Mouse (Mus musculus): Measurements from ENCODE around the gene Plin5. TPM values are rescaled to one million over a fixed set of nuclear protein-coding genes. Genes with fewer than 3 reads are reported as not detected.

Plin5 gene
- total RNA-seq (2021) = 100 to 1,000 TPM; 154 to 166 TPM
- long read RNA-seq, experiment 1, transcript Plin5-202 (8 exons, 1,986 nt) = minor isoform, 130 of 712 reads
- long read RNA-seq, experiment 1, transcript Plin5-201 (9 exons, 1,986 nt) = major isoform, 414 of 712 reads
- long read RNA-seq, experiment 1, partial matches to known transcripts = 78 of 712 reads
- long read RNA-seq, experiment 1, other reads (novel, unspliced or antisense) = 90 of 712 reads
- long read RNA-seq, experiment 2, transcript Plin5-202 (8 exons, 1,986 nt) = minor isoform, 102 of 561 reads
- long read RNA-seq, experiment 2, transcript Plin5-201 (9 exons, 1,986 nt) = major isoform, 345 of 561 reads
- long read RNA-seq, experiment 2, partial matches to known transcripts = 36 of 561 reads
- long read RNA-seq, experiment 2, other reads (novel, unspliced or antisense) = 78 of 561 reads

GRCm38 (mm10) chr17:56117251-56117710, at the start of gene Plin5:
Plin5 (minus strand) TSS chr17:56117596.
- peak; percentile 78 to 83 for DNase-seq
- intact Hi-C loops (cut with DNase I) = no loop called here

- intact Hi-C loops (cut with DNase I) = no loop called here
Observed at GRCm38 (mm10) chr17:56165671-56166070, 48.3 kb upstream of the Plin5 start.

GRCm38 (mm10) chr17:56164510-56164909, 47.1 kb upstream of the Plin5 start:
- DNase-seq = no peak
- intact Hi-C loops (cut with DNase I) = no loop called here

More at GRCm38 (mm10) chr17:56165671-56166070, 48.3 kb upstream of the Plin5 start:
- no peak for DNase-seq

- intact Hi-C loops (cut with DNase I) = no loop called here
Observed at GRCm38 (mm10) chr17:56163523-56164102, 46.2 kb upstream of the Plin5 start.

GRCm38 (mm10) chr17:56162231-56162774, 44.9 kb upstream of the Plin5 start, which contains the start of gene Tnfaip8l1:
Tnfaip8l1 (plus strand) TSS chr17:56162477.
- DNase-seq = peak; percentile 94 to 96
- intact Hi-C loops (cut with DNase I) = no loop called here

More at GRCm38 (mm10) chr17:56163523-56164102, 46.2 kb upstream of the Plin5 start:
- DNase-seq = no peak

- intact Hi-C loops (cut with DNase I) = loop anchor here (1.0 kb wide), 1 partner anchor 27 kb away; no protein-coding TSS in a partner anchor
Observed at GRCm38 (mm10) chr17:56159729-56160128, 42.3 kb upstream of the Plin5 start.

DNA sequence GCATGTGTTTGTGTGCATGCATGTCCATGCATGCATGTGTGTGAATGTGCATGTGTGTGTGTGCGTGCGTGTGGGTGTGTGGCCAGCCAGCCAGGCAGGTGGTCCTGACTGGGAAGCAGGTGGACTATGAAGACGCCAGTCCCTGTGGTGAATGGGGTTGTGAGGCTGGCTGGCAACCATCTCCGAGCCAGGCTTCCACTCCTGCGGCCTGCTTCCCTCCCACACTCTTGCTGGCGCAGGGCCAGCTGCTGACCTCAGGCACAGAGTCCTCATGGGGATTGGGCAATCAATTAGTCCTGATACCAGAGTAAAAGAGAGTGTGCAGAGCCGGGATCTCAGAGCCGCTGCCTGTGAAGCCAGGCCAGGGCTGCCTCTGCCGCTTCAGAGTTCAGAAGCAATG, 36.2 kb upstream of the Plin5 start:
- intact Hi-C loops (cut with DNase I) = no loop called here
- DNase-seq = peak; percentile 67 to 73

More at GRCm38 (mm10) chr17:56159729-56160128, 42.3 kb upstream of the Plin5 start:
- peak; percentile 76 to 81 for DNase-seq

- intact Hi-C loops (cut with DNase I) = no loop called here
- DNase-seq = no peak
Observed at GRCm38 (mm10) chr17:56149897-56150296, 32.5 kb upstream of the Plin5 start.

GRCm38 (mm10) chr17:56148790-56149618, 31.6 kb upstream of the Plin5 start:
- intact Hi-C loops (cut with DNase I) = no loop called here

GRCm38 (mm10) chr17:56148280-56148679, 30.9 kb upstream of the Plin5 start:
- DNase-seq = no peak
- intact Hi-C loops (cut with DNase I) = no loop called here

More at GRCm38 (mm10) chr17:56148790-56149618, 31.6 kb upstream of the Plin5 start:
- DNase-seq = no peak

DNA sequence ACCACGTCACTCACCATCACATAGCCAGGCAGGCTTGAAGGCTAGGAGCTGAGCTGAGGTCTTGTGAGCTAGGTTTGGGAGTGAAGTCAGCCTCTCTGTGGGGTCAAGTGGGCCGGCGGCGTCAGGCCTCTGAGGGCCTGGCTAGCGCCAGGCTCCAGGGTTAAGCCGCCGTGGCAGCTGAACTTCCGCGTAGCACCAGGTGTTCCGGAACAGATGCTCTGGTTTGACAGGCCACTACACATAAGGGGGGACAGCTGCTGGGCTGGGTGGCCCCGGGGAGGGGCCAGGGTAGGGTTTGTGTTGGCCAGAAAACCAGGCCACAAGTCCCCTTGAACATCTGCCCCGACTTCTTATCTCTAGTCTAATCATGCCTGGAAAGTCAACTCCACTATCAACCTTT, 30.0 kb upstream of the Plin5 start:
- DNase-seq = no peak
- intact Hi-C loops (cut with DNase I) = no loop called here

GRCm38 (mm10) chr17:56146131-56146530, 28.7 kb upstream of the Plin5 start:
- intact Hi-C loops (cut with DNase I) = no loop called here

GRCm38 (mm10) chr17:56144546-56144945, 27.1 kb upstream of the Plin5 start:
- DNase-seq = no peak
- intact Hi-C loops (cut with DNase I) = no loop called here

More at GRCm38 (mm10) chr17:56146131-56146530, 28.7 kb upstream of the Plin5 start:
- no peak for DNase-seq

- intact Hi-C loops (cut with DNase I) = no loop called here
- peak in 1 of 2 experiments; percentile 46 for DNase-seq
Observed at GRCm38 (mm10) chr17:56141702-56142605, 24.6 kb upstream of the Plin5 start.

- intact Hi-C loops (cut with DNase I) = no loop called here
- DNase-seq = peak; percentile 79 to 80
Observed at GRCm38 (mm10) chr17:56139858-56140595, 22.6 kb upstream of the Plin5 start, which contains the start of gene Sema6b. Sema6b (minus strand) TSS chr17:56140343.

DNA sequence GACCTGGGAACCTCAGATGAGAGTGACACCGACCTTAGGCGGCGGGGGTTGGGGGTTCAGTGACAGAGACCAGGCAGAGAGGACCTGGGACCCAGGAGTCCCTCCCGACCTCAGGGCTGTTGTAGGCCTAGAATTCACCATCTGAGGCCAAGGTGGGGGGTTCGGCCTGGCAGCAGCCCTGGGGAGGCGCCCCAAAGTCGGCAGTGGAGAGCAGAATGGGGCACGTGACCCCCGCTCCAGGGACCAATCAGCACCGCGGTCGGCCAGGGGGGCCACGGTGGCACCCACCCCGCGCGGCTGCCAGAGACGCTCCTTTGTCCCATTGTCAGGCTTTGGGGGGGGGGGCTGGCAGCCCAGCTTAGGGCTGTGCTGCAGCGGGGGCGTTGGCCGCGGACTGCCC, 22.0 kb upstream of the Plin5 start:
- no peak for DNase-seq
- intact Hi-C loops (cut with DNase I) = no loop called here

DNA sequence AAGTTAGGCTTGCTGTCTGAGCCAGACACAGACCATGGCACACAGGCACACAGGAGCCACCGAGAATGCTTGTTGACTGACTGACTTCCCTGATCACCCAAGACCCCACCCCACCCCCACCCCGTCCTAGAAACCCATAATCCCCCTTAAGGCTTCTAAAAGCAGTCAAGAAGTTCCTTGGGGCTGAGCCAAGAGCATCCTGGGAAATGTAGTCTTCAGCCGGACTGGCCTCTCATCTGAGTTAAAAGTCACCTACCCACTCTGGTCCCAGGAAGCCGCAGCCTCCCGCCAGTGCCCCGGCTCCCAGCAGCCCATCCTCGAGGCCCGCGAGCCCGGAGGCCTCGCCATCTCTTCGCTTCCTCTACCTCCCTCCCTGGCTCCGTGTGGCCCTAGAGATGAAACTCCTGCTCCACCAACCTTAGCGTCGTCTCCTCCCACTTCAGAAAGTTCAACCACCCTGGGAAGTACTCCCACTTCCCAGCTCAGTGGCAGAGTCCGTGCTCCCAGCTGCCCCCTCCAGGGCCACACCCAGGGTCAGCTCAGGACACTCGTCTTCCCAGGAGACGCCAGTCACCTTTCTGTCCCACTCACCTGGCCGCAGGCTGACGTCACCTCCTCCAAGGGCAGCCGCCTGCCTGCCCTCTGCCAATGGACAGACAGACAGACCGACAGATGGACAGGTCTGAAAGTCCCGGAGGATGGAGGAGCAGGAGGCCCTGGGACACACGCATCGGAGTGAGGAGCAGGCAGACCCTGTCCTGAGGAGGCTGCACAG, 20.6 kb upstream of the Plin5 start:
- intact Hi-C loops (cut with DNase I) = no loop called here
- peak in 1 of 2 experiments; percentile 27 for DNase-seq

DNA sequence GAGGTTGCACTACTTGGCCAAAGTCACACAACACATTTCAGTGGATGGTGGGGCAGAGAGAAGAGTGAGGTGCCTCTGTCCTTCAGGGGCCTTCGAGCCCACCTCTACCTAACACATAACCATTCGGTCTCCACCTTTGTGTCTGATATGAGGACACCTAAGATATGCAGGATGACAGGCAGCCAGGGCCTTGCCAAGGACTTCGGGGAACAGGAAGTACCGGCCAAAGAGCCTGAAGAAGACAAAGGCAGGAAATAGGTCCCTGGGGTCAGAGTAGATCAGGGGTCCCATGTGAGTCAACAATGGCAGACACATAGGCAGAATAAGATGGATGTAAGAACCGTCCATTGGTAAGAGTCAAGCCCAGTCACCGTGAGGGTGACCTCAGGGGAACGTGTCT, 19.2 kb upstream of the Plin5 start:
- intact Hi-C loops (cut with DNase I) = no loop called here
- DNase-seq = peak in 1 of 2 experiments; percentile 15

Measured in heart, postnatal 14 days (tissue).